Mouse (Mus musculus): Measurements from ENCODE around the gene Ccnt1. TPM values are rescaled to one million over a fixed set of nuclear protein-coding genes. Genes with fewer than 3 reads are reported as not detected.
"Not testable (repeated sequence)": the region's sequence is repeated elsewhere in the genome, so short reads cannot be mapped to it uniquely, and the experiment has no call there.

Gene Ccnt1
- polyA plus RNA-seq, 1 experiment from 2014 or later, result 63.6 TPM

- Histone ChIP-seq H3K4me1 (no peaks in the 10 kb centered on the region), H3K9me3 (replicated peaks) (no peaks in the 10 kb centered on the region), H3K27ac (no peak overlapping the region), H3K27me3 (no peaks in the 10 kb centered on the region), H3K9ac (no peak overlapping the region; the same call in 1 of the 2 replicates), H3K36me3 (ENCODE audit: poor library complexity, severe bottlenecking) (peaks cover 76% of the 10 kb centered on the region), H3K4me2 (no peak overlapping the region), H3K4me3 (no peak overlapping the region)
- no peak for ATAC-seq
- WGBS, result 63% methylated on average over 4 of the region's 4 CpGs
Measured at GRCm38 (mm10) chr15:98591396-98591795, 20.7 kb upstream of the Ccnt1 start.

- H3K36me3 ChIP-seq (ENCODE audit: poor library complexity, severe bottlenecking), result peaks cover 60% of the 10 kb centered on the region
- no peak overlapping the region for H3K4me3 ChIP-seq
- H3K4me1 ChIP-seq, result no peaks in the 10 kb centered on the region
- no peak overlapping the region for H3K9ac ChIP-seq
- no peak for ATAC-seq
- H3K27me3 ChIP-seq, result no peaks in the 10 kb centered on the region
- no peak overlapping the region for H3K4me2 ChIP-seq
- no peak overlapping the region for H3K27ac ChIP-seq
- 84% methylated on average over 7 of the region's 7 CpGs for WGBS
- H3K9me3 ChIP-seq (replicated peaks), result no peaks in the 10 kb centered on the region
Measured at GRCm38 (mm10) chr15:98589640-98590336, 19.1 kb upstream of the Ccnt1 start.

DNA sequence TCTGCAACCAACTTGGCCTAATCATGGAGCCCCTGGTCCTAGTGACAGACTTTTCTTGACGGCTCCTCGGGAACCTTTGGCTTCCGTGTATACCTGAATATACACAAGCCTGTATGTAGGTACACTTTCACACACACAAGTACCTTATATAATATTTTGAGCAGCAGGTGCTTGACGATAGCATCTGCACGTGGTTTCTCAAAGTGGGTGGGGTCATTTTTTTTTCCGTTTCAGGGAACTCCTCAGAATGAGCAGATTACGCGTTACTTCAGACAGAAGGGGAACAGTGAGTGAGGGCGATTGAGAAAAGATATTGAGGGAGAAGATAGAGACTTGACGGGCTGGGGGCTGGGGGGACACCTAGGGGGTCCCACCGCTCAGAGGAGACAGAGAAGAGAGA, 17.0 kb upstream of the Ccnt1 start:
- 91% methylated on average over 11 of the region's 11 CpGs for WGBS
- H3K27ac ChIP-seq, result no peak overlapping the region
- ATAC-seq, result no peak
- H3K9me3 ChIP-seq (replicated peaks), result no peaks in the 10 kb centered on the region
- no peaks in the 10 kb centered on the region for H3K4me1 ChIP-seq
- no peaks in the 10 kb centered on the region for H3K27me3 ChIP-seq
- no peak overlapping the region for H3K4me2 ChIP-seq
- H3K9ac ChIP-seq, result no peak overlapping the region
- peaks cover 39% of the 10 kb centered on the region for H3K36me3 ChIP-seq (ENCODE audit: poor library complexity, severe bottlenecking)
- H3K4me3 ChIP-seq, result no peak overlapping the region

- not testable (repeated sequence) for H3K4me2 ChIP-seq; H3K27me3 ChIP-seq; H3K4me1 ChIP-seq; H3K4me3 ChIP-seq; H3K9ac ChIP-seq; H3K9me3 ChIP-seq (replicated peaks); ATAC-seq; H3K27ac ChIP-seq
- peaks cover 23% of the 10 kb centered on the region for H3K36me3 ChIP-seq (ENCODE audit: poor library complexity, severe bottlenecking)
- WGBS, result 83% methylated on average over 9 of the region's 9 CpGs
Measured at GRCm38 (mm10) chr15:98586141-98586540, 15.4 kb upstream of the Ccnt1 start.

- Histone ChIP-seq H3K9me3 (replicated peaks) (no peaks in the 10 kb centered on the region), H3K4me2 (no peak overlapping the region), H3K27ac (no peak overlapping the region), H3K27me3 (no peaks in the 10 kb centered on the region), H3K4me1 (no peaks in the 10 kb centered on the region), H3K9ac (no peak overlapping the region), H3K36me3 (ENCODE audit: poor library complexity, severe bottlenecking) (peaks cover 16% of the 10 kb centered on the region), H3K4me3 (no peak overlapping the region)
- no peak for ATAC-seq
- 41% methylated on average over 7 of the region's 7 CpGs for WGBS
Measured at GRCm38 (mm10) chr15:98585421-98585820, 14.7 kb upstream of the Ccnt1 start.

- WGBS, result 82% methylated on average over 8 of the region's 8 CpGs
- no peaks in the 10 kb centered on the region for H3K9me3 ChIP-seq (replicated peaks)
- H3K27me3 ChIP-seq, result no peaks in the 10 kb centered on the region
- H3K4me1 ChIP-seq, result no peaks in the 10 kb centered on the region
- H3K9ac ChIP-seq, result no peak overlapping the region
- no peak overlapping the region for H3K4me3 ChIP-seq
- no peaks in the 10 kb centered on the region for H3K36me3 ChIP-seq (ENCODE audit: poor library complexity, severe bottlenecking)
- H3K27ac ChIP-seq, result peak overlapping the region; percentile 52; the same call in 1 of the 2 replicates
- H3K4me2 ChIP-seq, result no peak overlapping the region
- no peak for ATAC-seq
Measured at GRCm38 (mm10) chr15:98582996-98583395, 12.3 kb upstream of the Ccnt1 start.

DNA sequence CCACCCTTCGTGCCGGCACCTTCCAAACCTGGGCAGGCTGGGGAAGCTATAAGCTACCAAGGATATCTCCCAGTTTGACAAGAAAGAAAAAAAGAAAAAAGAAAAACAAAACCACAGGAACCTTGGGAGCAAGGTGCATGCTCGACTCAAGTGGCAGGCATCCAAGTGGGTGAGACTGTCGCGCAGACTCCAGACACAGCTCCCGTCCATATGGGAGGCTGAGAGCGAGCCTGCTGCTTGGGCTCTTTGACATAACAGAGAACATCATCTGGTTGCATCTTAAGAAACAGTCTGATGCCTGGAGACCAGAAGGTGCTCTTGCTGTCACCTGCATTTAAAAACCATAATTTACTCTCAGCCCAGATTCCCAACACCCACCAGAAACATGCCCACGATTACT, 11.7 kb upstream of the Ccnt1 start:
- no peak overlapping the region for H3K9ac ChIP-seq
- no peaks in the 10 kb centered on the region for H3K27me3 ChIP-seq
- no peak for ATAC-seq
- no peaks in the 10 kb centered on the region for H3K9me3 ChIP-seq (replicated peaks)
- H3K4me3 ChIP-seq, result no peak overlapping the region
- H3K36me3 ChIP-seq (ENCODE audit: poor library complexity, severe bottlenecking), result no peaks in the 10 kb centered on the region
- H3K4me2 ChIP-seq, result no peak overlapping the region
- no peaks in the 10 kb centered on the region for H3K4me1 ChIP-seq
- WGBS, result 81% methylated on average over 8 of the region's 8 CpGs
- H3K27ac ChIP-seq, result 0 out of 2 replicates have a peak overlapping the region, but pooled peaks have one; percentile 52

GRCm38 (mm10) chr15:98579795-98580464, 9.2 kb upstream of the Ccnt1 start:
- Histone ChIP-seq H3K4me3 (no peak overlapping the region), H3K27me3 (no peaks in the 10 kb centered on the region), H3K9me3 (replicated peaks) (no peaks in the 10 kb centered on the region), H3K27ac (no peak overlapping the region), H3K4me1 (no peaks in the 10 kb centered on the region), H3K9ac (no peak overlapping the region), H3K4me2 (no peak overlapping the region), H3K36me3 (ENCODE audit: poor library complexity, severe bottlenecking) (no peaks in the 10 kb centered on the region)
- peak; percentile 85 for ATAC-seq
- 41% methylated on average over 5 of the region's 5 CpGs for WGBS

DNA sequence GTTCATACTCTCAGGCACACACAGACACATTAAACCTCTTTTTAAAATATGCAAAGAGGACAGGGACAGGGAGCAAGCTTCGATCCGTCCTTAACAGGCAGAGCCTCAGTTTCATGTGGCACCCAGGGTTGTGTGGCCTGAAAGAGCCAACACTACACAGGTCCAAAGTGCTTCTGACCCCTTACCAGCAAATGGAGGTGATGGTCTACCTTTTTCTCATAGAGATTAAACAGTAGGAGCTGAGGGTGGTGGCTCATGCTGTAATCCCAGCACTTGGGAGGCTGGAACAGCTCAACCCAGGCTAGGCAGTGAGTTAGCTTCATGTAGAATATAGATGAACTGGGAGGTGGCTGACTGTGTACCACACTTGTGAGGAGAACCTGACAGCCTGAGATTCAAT, 8.6 kb upstream of the Ccnt1 start:
- H3K4me1 ChIP-seq, result no peaks in the 10 kb centered on the region
- H3K27me3 ChIP-seq, result no peaks in the 10 kb centered on the region
- H3K4me3 ChIP-seq, result no peak overlapping the region
- H3K9ac ChIP-seq, result no peak overlapping the region
- no peak overlapping the region for H3K27ac ChIP-seq
- no peaks in the 10 kb centered on the region for H3K36me3 ChIP-seq (ENCODE audit: poor library complexity, severe bottlenecking)
- H3K9me3 ChIP-seq (replicated peaks), result no peaks in the 10 kb centered on the region
- H3K4me2 ChIP-seq, result no peak overlapping the region
- 86% methylated on average over 2 of the region's 2 CpGs for WGBS
- ATAC-seq, result no peak

DNA sequence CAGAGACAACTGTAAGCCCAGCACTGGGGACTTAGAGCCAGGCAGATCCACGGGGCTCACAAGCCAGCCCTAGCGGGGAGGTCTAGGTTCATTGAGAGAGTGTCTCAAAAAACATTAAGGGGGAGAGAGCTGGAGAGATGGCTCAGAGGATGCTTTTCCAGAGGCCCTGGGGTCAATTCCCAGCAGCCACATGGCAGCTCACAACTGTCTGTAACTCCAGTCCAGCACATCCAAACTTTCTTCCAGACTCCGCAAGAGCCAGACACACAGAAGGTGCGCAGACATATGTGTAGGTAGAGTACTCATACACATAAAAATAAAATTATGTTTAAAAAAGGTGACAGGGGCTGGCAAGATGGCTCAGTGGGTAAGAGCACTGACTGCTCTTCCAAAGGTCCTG, 2.6 kb upstream of the Ccnt1 start:
- WGBS, result 80% methylated on average over 4 of the region's 4 CpGs
- ATAC-seq, result no peak
- peaks cover 11% of the 10 kb centered on the region for H3K4me1 ChIP-seq

GRCm38 (mm10) chr15:98569795-98570365, 843 bp downstream of the Ccnt1 start:
- ATAC-seq, result no peak
- no peaks in the 10 kb centered on the region for H3K27me3 ChIP-seq
- WGBS, result 80% methylated on average over 4 of the region's 4 CpGs
- H3K4me2 ChIP-seq, result no peak overlapping the region
- H3K4me1 ChIP-seq, result peaks cover 30% of the 10 kb centered on the region
- no peaks in the 10 kb centered on the region for H3K9me3 ChIP-seq (replicated peaks)
- no peaks in the 10 kb centered on the region; the same call in 1 of the 2 replicates for H3K36me3 ChIP-seq (ENCODE audit: poor library complexity, severe bottlenecking)
- no peak overlapping the region for H3K4me3 ChIP-seq
- H3K27ac ChIP-seq, result no peak overlapping the region
- H3K9ac ChIP-seq, result no peak overlapping the region

More for the DNA sequence above, 2.6 kb upstream of the Ccnt1 start:
- H3K36me3 ChIP-seq (ENCODE audit: poor library complexity, severe bottlenecking), result no peaks in the 10 kb centered on the region
- H3K4me2 ChIP-seq, result no peak overlapping the region
- H3K27ac ChIP-seq, result no peak overlapping the region
- no peaks in the 10 kb centered on the region for H3K9me3 ChIP-seq (replicated peaks)
- H3K9ac ChIP-seq, result no peak overlapping the region
- no peaks in the 10 kb centered on the region for H3K27me3 ChIP-seq
- no peak overlapping the region for H3K4me3 ChIP-seq

- Histone ChIP-seq H3K9me3 (replicated peaks) (no peaks in the 10 kb centered on the region), H3K9ac (peak overlapping the region; percentile 88; the same call in 1 of the 2 replicates), H3K4me1 (peaks cover 35% of the 10 kb centered on the region), H3K4me3 (peak overlapping the region; percentile 81), H3K4me2 (peak overlapping the region; percentile 74), H3K27ac (no peak overlapping the region), H3K27me3 (no peaks in the 10 kb centered on the region), H3K36me3 (ENCODE audit: poor library complexity, severe bottlenecking) (no peaks in the 10 kb centered on the region; the same call in 1 of the 2 replicates)
- 68% methylated on average over 7 of the region's 7 CpGs for WGBS
- no peak for ATAC-seq
Measured at GRCm38 (mm10) chr15:98569216-98569615, 1.5 kb downstream of the Ccnt1 start.
